Mouse (Mus musculus) gonadal fat pad, adult 2 months (tissue): ENCODE results near the gene Agrn. TPM values are rescaled to one million over a fixed set of nuclear protein-coding genes. Genes with fewer than 3 reads are reported as not detected.
"Not testable (repeated sequence)": the region's sequence is repeated elsewhere in the genome, so short reads cannot be mapped to it uniquely, and the experiment has no call there.

Experiments
- DNase-seq: peaks from one replicate; pipeline ENCODE4 v3.0.0-alpha.2; 2012; ENCODE audit warnings: low read depth
- polyA plus RNA-seq: library from polyadenylated mRNA; depleted of rRNA; stranded (reverse); fragments of >200 nt; gene quantifications from 2 replicates; pipeline ENCODE4 v1.2.3, GENCODE M21; 2012; rRNA removed

Gene Agrn
- polyA plus RNA-seq, 1 experiment, result 71.1 TPM

- DNase-seq, result no peak
Observed at GRCm38 (mm10) chr4:156154771-156155170, 42.5 kb downstream of the Agrn start.

GRCm38 (mm10) chr4:156150887-156151286, 46.4 kb downstream of the Agrn start:
- DNase-seq, result not testable (repeated sequence)

GRCm38 (mm10) chr4:156136285-156137100, 60.8 kb downstream of the Agrn start:
- no peak for DNase-seq

- no peak for DNase-seq
Observed at GRCm38 (mm10) chr4:156135801-156136200, 61.5 kb downstream of the Agrn start.

- no peak for DNase-seq
Observed at GRCm38 (mm10) chr4:156135112-156135511, 62.2 kb downstream of the Agrn start.

- DNase-seq, result no peak
Observed at GRCm38 (mm10) chr4:156133943-156134605, 63.2 kb downstream of the Agrn start.

GRCm38 (mm10) chr4:156133334-156133733, 64.0 kb downstream of the Agrn start:
- no peak for DNase-seq

- DNase-seq, result no peak
Observed at GRCm38 (mm10) chr4:156130940-156131339, 66.3 kb downstream of the Agrn start.

GRCm38 (mm10) chr4:156130436-156130835, 66.9 kb downstream of the Agrn start, which contains the start of gene Rnf223:
Rnf223 (plus strand) TSS chr4:156130513.
- no peak for DNase-seq

- no peak for DNase-seq
Observed at GRCm38 (mm10) chr4:156128746-156129145, 68.5 kb downstream of the Agrn start.

- no peak for DNase-seq
Observed at GRCm38 (mm10) chr4:156126841-156127240, 70.4 kb downstream of the Agrn start.

GRCm38 (mm10) chr4:156125393-156125792, 71.9 kb downstream of the Agrn start:
- DNase-seq, result no peak

- no peak for DNase-seq
Observed at GRCm38 (mm10) chr4:156124077-156124476, 73.2 kb downstream of the Agrn start.

Other genes starting within 250 kb of the Agrn start
- gene C1qtnf12, start 235.2 kb downstream of the Agrn start, polyA plus RNA-seq, result 131 and 135 TPM in 2 replicates
- 8.8 and 9.6 TPM in 2 replicates for gene B3galt6, start 204.8 kb downstream of the Agrn start, polyA plus RNA-seq
- gene Sdf4, start 204.6 kb downstream of the Agrn start, polyA plus RNA-seq, result 119 and 131 TPM in 2 replicates
- 3.5 and 3.8 TPM in 2 replicates for gene Tnfrsf4, start 183.6 kb downstream of the Agrn start, polyA plus RNA-seq
- gene Tnfrsf18, start 171.3 kb downstream of the Agrn start, polyA plus RNA-seq, result 3.5 and 3.6 TPM in 2 replicates
- 17.0 and 21.7 TPM in 2 replicates for gene Ttll10, start 138.1 kb downstream of the Agrn start, polyA plus RNA-seq
- gene 9430015G10Rik, start 87.5 kb downstream of the Agrn start, polyA plus RNA-seq, result 23.5 and 23.8 TPM in 2 replicates
- gene Rnf223, start 67.0 kb downstream of the Agrn start, polyA plus RNA-seq, result 0.58 and 0.86 TPM in 2 replicates
- 10.5 and 11.0 TPM in 2 replicates for gene Isg15, start 3.3 kb upstream of the Agrn start, polyA plus RNA-seq
- gene AW011738, start 5.8 kb upstream of the Agrn start, polyA plus RNA-seq, result 3.5 and 6.4 TPM in 2 replicates
- 0.55 and 0.75 TPM in 2 replicates for gene Perm1, start 18.4 kb upstream of the Agrn start, polyA plus RNA-seq
- 37.5 and 39.1 TPM in 2 replicates for gene Plekhn1, start 37.4 kb upstream of the Agrn start, polyA plus RNA-seq
- 54.6 and 67.1 TPM in 2 replicates for gene Noc2l, start 38.5 kb upstream of the Agrn start, polyA plus RNA-seq
- 0.47 and 2.2 TPM in 2 replicates for gene Samd11, start 58.2 kb upstream of the Agrn start, polyA plus RNA-seq
- 0.05 TPM in 1 of 2 replicates, not detected in the other for gene Vmn2r-ps159, start 133.6 kb upstream of the Agrn start, polyA plus RNA-seq